Mouse (Mus musculus) bone marrow macrophage, adult 2 months (primary cell): ENCODE data around the gene Togaram2.

Experiments
- CTCF ChIP-seq: IDR thresholded peaks from 2 replicates; pipeline ENCODE4 v1.5.1; 2012; ENCODE audit warnings: low read depth, mild to moderate bottlenecking, low read length, moderate library complexity
- POLR2A ChIP-seq: IDR thresholded peaks from 2 replicates; pipeline ENCODE4 v1.6.1; 2012; ENCODE audit warnings: mild to moderate bottlenecking, low read depth, low read length, borderline replicate concordance

DNA sequence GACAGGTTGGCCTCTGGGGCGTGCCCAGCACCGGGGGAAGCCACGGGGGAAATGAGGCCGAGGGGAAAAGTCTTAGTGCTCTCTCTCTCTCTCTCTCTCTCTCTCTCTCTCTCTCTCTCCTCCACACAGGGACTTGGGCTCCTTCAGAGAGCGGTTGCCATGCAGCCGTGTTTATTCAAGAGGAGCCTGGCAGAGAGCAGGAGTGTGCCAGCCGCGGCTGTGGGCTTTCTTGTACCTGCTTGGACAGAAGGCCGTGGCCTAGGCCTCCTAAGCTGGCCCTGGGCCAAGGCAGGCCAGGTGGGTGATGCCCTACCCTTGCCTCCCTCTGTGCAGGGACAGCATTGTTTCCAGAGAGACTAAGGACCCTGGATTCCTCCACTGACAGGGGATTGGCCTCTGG is at the start of gene Togaram2:
- TF ChIP-seq CTCF: no peak
- no peak for TF ChIP-seq POLR2A
